Mouse (Mus musculus): ENCODE data around the gene Sh3glb2.

- TF ChIP-seq POLR2A (IDR thresholded peaks at IDR 0.05; ENCODE audit: low read depth, low read length) (no peak), CTCF (IDR thresholded peaks at IDR 0.05; ENCODE audit: extremely low read depth, insufficient read depth, insufficient read length, insufficient replicate concordance) (no peak)
Measured at GRCm38 (mm10) chr2:30407778-30408177, 48.6 kb upstream of the Sh3glb2 start.

Measured in spleen, adult 2 months (tissue).